Mouse (Mus musculus): Measurements from ENCODE around the gene Gm38655. TPM values are rescaled to one million over a fixed set of nuclear protein-coding genes. Genes with fewer than 3 reads are reported as not detected.
"Not testable (repeated sequence)": the region's sequence is repeated elsewhere in the genome, so short reads cannot be mapped to it uniquely, and the experiment has no call there.

Gm38655 gene
- total RNA-seq (2021): not detected
- long read RNA-seq, experiment 1: 0 reads
- long read RNA-seq, experiment 2: 0 reads

DNA sequence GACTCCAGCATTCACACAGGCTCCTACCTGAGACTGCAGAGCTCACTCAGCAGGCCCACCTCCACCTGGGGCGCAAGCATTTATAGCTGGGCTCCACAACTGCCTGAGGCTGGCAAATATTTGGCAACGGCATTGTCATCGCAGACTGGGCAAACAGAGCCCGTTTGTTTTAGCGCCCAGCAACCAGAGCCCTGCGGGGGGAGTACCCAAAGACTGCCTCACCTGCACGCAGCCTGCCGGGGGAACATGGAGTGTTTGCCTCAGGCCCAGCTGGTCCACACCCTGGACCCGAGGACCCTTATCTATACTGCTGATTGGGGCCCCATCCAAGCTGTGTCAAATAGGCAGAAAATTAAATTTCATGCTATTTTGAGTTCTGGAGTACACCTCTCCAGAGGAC is at the start of gene Gm38655:
TSS of gene Gm38655 (minus strand) at position 61 of the 400 bp plus-strand sequence.
- DNase-seq (ENCODE audit: low spot score in 2 of 2): no peak

DNA sequence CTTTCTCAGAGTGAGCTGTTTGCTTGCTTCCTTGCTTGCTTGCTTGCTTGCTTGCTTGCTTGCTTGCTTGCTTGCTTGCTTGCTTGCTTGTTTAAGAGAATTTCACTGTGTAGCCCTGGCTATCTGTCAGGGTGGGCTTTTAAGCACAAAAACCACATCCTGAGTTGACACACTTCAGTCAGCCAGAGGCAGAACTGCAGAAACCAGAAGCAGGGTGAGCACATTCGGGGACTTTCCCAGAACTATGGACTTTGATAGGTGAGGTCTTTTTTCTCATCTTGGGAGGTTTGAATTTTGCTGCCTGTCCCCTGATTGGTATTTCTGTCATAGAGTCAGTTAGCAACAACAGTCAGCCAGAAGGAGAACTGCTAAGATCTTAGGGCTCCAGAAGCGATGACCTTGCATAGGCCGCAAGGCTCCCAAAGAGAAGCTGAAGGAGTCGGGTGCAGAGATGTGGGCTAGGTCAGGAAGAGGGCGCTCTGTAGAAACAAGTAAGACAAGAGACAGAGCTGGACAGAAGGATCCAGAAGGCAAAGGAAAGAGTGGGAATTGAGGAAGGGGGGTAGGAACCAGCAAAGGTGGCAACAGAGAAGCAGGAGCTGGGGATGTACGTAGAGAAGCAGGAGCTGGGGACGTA is 49.4 kb upstream of the Gm38655 start:
- no peak for DNase-seq (ENCODE audit: low spot score in 2 of 2)

- no peak for DNase-seq (ENCODE audit: low spot score in 2 of 2)
Measured at GRCm38 (mm10) chr17:25222951-25223601, 47.8 kb upstream of the Gm38655 start.

DNA sequence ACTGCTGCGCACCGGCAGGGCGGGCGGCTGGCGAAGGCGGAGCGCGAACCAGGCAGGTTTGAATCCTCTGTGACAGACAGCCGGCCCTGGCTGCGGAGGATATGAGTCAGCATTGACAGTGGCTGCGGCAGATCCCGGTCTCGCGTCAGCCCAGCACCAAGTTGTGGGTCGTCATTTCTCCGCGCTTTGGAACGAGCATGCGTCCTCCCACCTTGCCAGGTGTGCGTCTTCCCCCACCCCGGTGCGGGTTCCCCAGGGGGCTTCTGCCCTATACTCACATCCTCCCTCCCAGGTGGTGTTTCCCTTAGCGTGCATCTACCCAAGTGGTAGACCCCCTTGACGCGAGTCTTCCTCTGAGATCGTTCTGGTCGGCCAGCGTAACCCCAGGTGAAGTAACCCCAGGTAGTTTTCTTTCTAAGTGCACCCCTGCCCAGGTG is 47.3 kb upstream of the Gm38655 start:
- DNase-seq (ENCODE audit: low spot score in 2 of 2): not testable (repeated sequence)

DNA sequence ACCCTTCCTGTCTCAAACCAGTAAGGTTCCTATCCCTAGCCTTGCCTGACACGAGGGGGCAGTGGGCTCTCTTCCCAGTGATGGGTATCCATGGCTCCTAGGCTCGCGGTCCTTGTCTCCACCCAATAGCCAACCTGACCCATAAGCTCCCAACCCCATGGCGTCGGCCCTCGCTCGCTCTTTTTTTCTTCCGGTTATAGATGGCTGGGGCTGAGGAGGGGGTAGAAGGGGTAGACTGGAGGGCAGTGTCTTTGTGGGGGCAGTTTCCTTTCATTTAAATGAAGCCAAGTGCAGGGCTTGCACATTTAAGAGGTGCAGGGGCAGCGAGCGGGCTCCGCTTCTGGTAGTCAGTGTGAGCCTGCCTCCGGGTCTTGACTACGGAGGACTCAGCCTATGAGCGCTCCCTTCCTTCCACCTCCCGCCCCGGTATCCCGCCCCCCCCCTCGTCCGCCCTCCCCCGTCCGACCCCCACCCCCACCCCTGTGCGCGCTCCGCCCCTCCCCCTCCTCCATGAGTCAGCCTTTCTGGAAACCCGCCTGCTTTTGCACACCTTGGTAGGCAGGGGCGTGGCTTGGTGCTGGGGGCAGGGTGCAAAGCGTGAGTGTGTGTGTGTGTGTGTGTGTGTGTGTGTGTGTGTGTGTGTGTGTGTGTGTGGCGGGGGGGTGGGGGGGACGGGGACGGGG is 46.7 kb upstream of the Gm38655 start:
- no peak for DNase-seq (ENCODE audit: low spot score in 2 of 2)

DNA sequence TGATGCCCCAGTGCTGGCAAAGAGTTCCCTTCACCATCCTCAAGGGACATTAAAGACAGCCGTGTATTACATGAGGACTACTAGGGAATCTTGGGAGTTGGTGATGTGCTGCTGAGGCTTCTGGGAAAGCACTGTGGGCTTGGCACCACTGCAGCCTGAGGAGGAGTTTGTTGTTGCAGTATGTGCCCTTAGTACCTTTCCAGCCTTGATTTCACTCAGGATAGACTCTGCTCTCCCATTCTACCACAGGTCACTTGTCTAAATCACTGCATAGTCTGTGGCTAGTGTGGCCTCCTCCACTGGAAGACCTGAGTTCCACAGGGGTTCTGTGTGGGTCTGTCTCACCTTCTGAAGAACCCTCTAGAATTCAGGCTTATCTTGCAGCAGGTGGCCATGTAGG is 45.5 kb upstream of the Gm38655 start:
- DNase-seq (ENCODE audit: low spot score in 2 of 2): no peak

DNA sequence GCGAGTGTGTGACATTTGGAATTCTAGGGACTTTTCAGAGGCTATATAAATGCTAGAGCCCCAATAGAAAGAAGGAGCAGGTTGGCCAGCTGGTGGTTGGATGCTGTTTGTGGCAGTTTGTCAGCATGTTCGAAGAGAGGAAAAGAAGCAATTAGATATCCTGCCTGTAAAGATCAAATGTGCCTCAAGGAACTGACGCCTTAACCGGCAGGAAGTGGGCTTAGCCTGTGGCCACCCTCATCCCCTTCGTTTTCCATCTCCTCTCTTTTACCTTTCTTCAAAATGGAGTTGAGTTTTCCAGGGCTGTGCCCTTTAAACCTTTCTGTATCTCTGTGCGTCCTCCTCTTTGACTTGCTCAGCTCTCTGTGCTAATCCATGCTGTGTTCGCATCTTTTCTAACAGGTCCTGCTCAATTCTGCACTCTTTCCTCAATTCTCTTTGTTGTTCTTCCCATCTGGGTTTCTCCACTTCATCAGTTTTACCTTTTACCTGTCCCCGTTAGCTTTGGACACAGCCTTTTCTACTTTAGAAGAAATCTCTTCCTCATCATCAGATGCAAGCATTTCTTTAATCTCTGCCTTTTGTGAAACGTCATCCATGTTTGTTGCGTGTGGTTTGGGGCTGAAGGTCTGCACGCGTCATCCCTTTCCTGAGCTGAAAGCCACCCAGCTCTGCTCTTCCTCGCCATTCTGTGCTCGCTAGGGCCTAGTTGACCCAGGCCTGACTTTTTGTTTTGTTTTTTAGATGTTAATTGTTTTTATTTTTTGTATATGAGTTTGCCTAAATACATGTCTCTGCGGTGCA is 44.4 kb upstream of the Gm38655 start:
- no peak for DNase-seq (ENCODE audit: low spot score in 2 of 2)

DNA sequence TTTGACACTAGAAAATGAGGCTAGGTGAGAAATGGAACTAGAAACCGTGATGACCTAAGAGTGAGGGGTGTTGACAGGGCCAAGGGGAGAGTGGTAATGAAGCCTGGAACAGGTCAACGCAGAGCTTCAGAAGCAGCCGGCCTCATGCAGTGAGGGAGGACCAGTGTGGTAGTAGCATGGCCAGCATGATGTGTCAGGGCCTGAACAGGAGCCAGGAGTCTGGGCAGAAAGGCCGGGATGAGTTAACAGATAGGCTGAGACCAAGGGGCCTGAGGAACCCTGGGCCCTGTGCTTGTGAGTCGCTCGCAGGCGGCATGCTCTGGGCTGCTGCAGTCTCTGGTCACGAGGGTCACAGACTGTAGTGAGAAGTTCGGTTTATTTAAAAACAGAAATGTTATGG is 43.7 kb upstream of the Gm38655 start:
- no peak for DNase-seq (ENCODE audit: low spot score in 2 of 2)

DNA sequence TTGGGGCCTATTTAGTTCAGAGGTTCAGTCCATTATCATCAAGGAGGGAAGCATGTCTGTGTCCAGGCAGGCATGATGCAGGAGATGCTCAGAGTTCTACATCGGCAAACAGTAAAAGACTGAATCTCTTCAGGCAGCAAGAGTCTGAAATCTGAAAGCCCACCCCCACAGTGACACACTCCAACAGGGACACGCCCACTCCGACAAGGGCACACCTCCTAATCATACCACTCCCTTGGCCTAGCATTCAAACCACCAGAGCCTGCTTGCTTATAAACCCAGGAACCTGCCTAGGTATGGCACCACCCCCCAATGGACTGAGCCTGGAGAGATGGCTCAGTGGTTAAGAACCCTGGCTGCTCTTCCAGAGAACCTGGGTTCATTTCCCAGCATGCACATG is 40.2 kb upstream of the Gm38655 start:
- no peak for DNase-seq (ENCODE audit: low spot score in 2 of 2)

GRCm38 (mm10) chr17:25211705-25212104 is 36.4 kb upstream of the Gm38655 start:
- DNase-seq (ENCODE audit: low spot score in 2 of 2): no peak

GRCm38 (mm10) chr17:25210680-25211466 is 35.6 kb upstream of the Gm38655 start:
- no peak for DNase-seq (ENCODE audit: low spot score in 2 of 2)

DNA sequence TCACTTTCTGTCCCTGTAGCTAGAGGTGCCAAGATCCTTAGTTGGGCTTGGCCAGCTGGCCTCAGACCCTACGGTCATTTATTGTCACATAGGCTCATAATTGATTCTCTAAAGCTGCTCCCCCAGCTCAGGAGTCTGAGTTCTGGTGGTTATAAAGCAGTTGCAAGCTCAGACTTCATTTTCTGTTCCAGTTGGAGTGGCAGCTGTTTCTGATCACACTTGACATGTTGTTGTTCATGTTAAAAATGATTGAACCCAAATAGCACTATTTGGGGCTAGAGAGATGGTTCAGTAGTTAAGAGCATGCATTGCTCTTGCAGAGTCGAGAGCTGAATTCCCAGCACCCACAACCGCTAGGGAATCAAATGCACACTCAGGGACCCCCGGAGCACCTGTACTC is 34.7 kb upstream of the Gm38655 start:
- DNase-seq (ENCODE audit: low spot score in 2 of 2): no peak

GRCm38 (mm10) chr17:25202401-25202800 is 27.1 kb upstream of the Gm38655 start:
- no peak for DNase-seq (ENCODE audit: low spot score in 2 of 2)

DNA sequence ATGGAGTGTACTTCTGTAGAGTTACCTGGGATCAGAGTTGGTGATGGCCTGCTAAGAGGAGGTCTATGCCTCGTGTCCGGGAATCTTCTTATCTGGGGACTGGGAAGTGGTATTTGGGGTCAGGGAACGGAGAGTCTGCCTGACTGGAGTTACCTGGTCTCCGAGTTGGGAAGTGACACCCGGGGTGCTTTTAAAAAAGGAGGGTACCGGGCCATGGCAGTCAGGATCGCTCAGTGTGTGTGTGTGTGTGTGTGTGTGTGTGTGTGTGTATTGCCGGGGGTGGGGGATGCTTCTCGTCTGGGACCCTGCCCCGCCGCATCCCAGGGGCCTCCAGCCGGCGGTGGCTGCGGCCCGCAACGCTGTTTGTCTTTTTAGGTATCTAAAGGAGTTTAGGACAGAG is 13.8 kb upstream of the Gm38655 start:
- DNase-seq (ENCODE audit: low spot score in 2 of 2): no peak

GRCm38 (mm10) chr17:25188150-25189031 is 13.1 kb upstream of the Gm38655 start, which contains the start of gene Unkl:
Unkl (plus strand) TSS chr17:25188397.
- peak; percentile 75 to 77 for DNase-seq (ENCODE audit: low spot score in 2 of 2)

DNA sequence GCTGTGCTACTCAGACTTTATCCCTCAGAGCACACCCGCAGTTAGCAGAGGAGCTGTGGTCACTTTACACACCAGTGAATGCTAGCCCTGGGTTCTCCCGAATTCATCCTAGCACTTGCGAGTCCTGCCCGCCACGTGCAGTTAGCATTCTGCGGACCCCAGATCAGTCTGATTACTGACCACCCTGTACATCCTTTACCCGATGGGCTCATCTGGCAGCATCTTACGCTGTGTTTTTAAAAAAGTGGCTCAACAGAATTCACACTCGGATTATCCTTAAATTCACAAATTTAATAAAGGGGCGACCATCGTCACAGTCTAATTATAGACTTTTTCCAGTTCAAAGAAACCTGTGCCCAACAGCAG is 12.5 kb upstream of the Gm38655 start:
- DNase-seq (ENCODE audit: low spot score in 2 of 2): no peak

DNA sequence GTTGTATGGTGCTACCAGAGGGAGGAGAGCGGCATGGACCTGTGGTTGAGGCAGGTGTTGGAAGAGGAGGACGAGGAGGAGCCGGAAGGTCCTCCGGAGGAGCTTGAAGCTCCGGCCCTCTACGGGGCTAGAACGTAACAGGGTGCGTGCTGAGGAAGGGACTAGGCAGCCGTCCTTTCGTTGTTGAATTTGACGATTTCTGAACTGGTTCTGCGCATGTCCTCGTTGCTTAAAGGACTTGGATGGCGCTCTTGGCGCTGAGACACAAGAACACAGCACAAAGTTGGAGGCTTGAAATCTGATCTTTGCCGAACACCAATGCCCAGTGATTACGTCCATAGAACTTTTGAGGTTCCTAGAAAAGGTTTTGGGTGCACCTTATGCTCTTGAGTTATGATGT is 9.7 kb upstream of the Gm38655 start:
- no peak for DNase-seq (ENCODE audit: low spot score in 2 of 2)

DNA sequence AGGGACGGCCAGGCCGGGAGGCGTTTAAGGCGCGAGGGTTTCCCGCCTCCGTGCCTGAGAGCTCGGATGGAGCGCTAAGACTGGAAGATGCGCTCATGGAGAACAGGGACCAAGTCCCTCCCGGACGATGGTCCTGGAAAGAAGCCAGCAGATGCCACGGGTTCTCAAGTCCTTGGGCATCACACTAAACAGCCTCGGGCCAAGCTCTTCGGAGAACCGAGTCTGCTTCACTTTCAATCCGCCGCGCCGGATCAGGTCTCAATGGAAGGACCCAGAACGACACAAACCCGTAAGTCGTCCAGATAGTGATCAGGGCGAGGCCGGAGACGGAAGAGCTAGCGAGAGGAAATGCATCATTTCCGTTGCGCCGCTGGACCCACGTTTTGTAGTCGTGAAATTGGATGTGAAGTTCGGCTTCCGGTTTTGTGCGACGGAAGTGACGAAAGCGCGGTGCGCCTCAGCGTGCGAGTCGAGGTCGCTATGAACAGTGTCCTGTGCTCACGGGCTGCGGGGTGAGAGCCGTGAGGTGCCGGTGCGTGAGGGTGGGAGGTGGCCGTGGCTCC is 8.9 kb upstream of the Gm38655 start, which contains the start of gene BC003965:
TSS of gene BC003965 (plus strand) at position 426 of the 563 bp plus-strand sequence.
- peak; percentile 93 to 98 for DNase-seq (ENCODE audit: low spot score in 2 of 2)

- no peak for DNase-seq (ENCODE audit: low spot score in 2 of 2)
Measured at GRCm38 (mm10) chr17:25183232-25183631, 8.0 kb upstream of the Gm38655 start.

Data from gastrocnemius, postnatal 4 days (tissue).